Mouse (Mus musculus): ENCODE results near the gene Fbxo7.
A peak's percentile ranks its signal among the peaks of the same experiment; 100 is the strongest.

The Fbxo7 gene

DNA sequence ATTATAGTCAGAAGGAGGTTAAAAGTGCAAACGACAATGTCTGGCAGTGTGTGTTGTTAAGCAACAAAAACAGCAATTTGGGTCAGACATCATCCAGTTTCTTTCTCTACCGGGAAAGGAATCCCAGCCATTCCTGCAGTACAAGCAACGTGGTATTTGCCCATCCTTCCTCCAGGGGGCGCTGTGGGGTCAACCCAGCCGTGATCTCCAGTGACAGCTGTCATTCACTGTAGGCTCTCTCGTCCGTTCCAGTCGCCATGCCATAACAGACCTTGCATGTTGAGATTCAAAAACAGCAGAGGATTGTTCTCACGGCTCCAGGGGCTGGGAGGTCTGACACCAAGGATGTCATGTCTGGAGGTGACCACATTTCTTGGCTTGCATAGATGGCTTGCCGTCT is 70.1 kb downstream of the Fbxo7 start:
- DNase-seq (ENCODE audit: low read depth) = peak; percentile 23

DNA sequence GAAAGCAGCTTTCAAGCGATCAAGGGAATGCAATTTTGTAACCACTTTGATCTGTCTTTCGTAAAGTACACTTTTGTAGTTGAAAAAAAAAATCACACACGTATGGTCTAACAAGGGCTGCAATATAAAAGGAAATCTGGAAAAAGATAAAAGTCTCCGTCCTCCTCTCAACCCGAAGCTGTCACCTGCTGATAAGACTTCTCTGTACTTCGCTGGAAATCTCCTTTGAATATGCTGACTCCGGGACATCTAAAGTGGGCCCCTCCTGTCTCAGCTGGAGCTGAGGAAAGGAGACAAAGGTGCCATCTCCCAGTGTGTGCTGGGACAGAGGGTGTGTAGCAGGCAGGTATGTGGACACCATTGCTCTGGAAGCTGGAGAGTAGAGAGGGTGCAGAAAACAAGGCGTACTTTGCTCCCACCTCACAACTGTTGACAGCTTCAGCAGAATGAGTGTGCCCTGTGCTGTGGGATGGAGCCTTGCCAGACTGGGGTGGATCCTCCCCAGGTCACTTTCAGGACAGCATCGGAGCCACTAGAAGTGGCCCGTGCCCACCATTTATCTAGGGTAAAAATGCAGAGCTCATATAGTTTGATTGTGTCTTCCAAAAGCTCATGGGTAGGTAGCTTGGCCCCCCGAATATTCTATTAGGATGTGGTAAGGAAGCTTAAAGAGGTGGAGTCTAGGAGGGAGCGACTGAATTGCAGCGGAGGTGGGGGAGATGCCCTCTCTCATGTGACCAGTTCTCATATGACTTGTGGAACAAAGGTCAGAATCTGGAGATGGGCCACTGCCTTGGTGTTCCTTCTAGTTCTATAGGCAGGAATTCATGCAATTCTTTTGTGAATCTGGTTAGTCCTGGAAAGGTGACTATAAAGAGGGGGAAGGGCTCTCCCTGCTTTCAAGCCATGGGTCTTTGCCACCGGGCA is 71.6 kb downstream of the Fbxo7 start:
- DNase-seq (ENCODE audit: low read depth) = no peak

- no peak for DNase-seq (ENCODE audit: low read depth)
These were observed 76.6 kb downstream of the Fbxo7 start for GRCm38 (mm10) chr10:86098363-86098762.

- DNase-seq (ENCODE audit: low read depth) = no peak
These were observed 78.6 kb downstream of the Fbxo7 start for GRCm38 (mm10) chr10:86100281-86100851.

Measured in naive thymus-derived CD4-positive, alpha-beta T cell, adult 2 months (primary cell).